Mouse (Mus musculus): ENCODE data around the gene Ifna6.
"Not testable (repeated sequence)": the region's sequence is repeated elsewhere in the genome, so short reads cannot be mapped to it uniquely, and the experiment has no call there.

GRCm38 (mm10) chr4:88827116-88827515, at the start of gene Ifna6:
- TF ChIP-seq KAT2A (conservative IDR thresholded peaks at IDR 0.05; ENCODE audit: low read depth, low read length); POLR2A (IDR thresholded peaks at IDR 0.05; ENCODE audit: control insufficient read depth in 1 of 2, insufficient read depth in 1 of 2, low read depth in 1 of 2, low read length in 2 of 2, poor library complexity in 1 of 2): not testable (repeated sequence)

All from MEL (cell line).